Mouse (Mus musculus) neural tube, embryonic 15.5 days (tissue): ENCODE data around the gene Rabgap1l. TPM values are rescaled to one million over a fixed set of nuclear protein-coding genes. Genes with fewer than 3 reads are reported as not detected.
A peak's percentile ranks its signal among the peaks of the same experiment; 100 is the strongest.

Source experiments
- ATAC-seq: fragments of 200-750 bp; cut with Nextera tagmentation; 2 replicates; pipeline ENCODE4 v1.8.0; 2017; ENCODE audit warnings: mild to moderate bottlenecking, moderate TSS enrichment, moderate library complexity; ENCODE audit not compliant: low FRiP score
- H3K27ac ChIP-seq: fragments of 300-500 bp; sonication (generic); replicated peaks from 2 replicates; pipeline ENCODE4 v1.5.1; 2015; ENCODE audit warnings: mild to moderate bottlenecking, inconsistent platforms
- H3K27me3 ChIP-seq: fragments of 300-500 bp; sonication (generic); replicated peaks from 2 replicates; pipeline ENCODE4 v1.6.1; 2015; ENCODE audit warnings: inconsistent platforms
- H3K36me3 ChIP-seq: fragments of 300-500 bp; sonication (generic); 2 replicates; pipeline ENCODE4 v1.6.1; 2015; ENCODE audit warnings: inconsistent platforms
- H3K4me1 ChIP-seq: fragments of 300-500 bp; sonication (generic); 2 replicates; pipeline ENCODE4 v1.6.1; 2015; ENCODE audit warnings: inconsistent platforms
- H3K4me2 ChIP-seq: fragments of 300-500 bp; sonication (generic); 2 replicates; pipeline ENCODE4 v1.6.1; 2015; ENCODE audit warnings: inconsistent platforms, mild to moderate bottlenecking, moderate library complexity
- H3K4me3 ChIP-seq: fragments of 300-500 bp; sonication (generic); replicated peaks from 2 replicates; pipeline ENCODE4 v1.5.1; 2015; ENCODE audit warnings: mild to moderate bottlenecking, inconsistent platforms
- H3K9ac ChIP-seq: fragments of 300-500 bp; sonication (generic); replicated peaks from 2 replicates; pipeline ENCODE4 v1.6.1; 2015; ENCODE audit warnings: mild to moderate bottlenecking, inconsistent platforms
- H3K9me3 ChIP-seq: fragments of 300-500 bp; sonication (generic); replicated peaks from 2 replicates; pipeline ENCODE4 v1.6.1; 2016; ENCODE audit warnings: inconsistent platforms
- WGBS: fragments of 180-500 bp; shearing (Covaris S2); methylation state at CpG from one replicate; pipeline ENCODE4 v1.1.7; 2015; ENCODE audit warnings: mixed read lengths; 5-methylcytosine and 5-hydroxymethylcytosine counted together
- polyA plus RNA-seq: library from polyadenylated mRNA; unstranded; fragments of >200 nt; fragmentation: Nextera tagmentation; extraction: Ambion mirVana; gene quantifications from 2 replicates; pipeline ENCODE4 v1.2.1, GENCODE M21; 2015

Gene Rabgap1l
- polyA plus RNA-seq, 1 experiment from 2014 or later = 31.3 TPM

DNA sequence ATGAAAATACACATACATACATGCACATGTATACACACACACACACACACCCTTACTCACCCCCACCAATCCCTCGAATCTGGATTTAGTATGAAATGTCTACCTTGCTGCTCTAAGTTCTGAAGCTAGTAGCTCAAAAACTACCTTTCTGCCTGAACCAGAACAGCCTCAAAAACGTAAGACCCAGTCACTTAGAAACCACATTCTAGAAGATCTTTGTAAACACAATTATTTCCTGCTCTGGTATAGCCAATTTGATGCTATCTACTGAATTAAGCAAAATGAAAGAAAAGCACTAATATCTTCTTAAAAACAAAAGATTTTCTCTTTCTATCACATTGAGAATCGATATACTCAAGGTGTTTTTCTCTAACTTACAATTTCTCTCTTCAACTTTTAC, 6.4 kb downstream of the Rabgap1l start:
- peaks cover 3% of the 10 kb centered on the region for H3K4me1 ChIP-seq
- 90% methylated on average over 3 of the region's 3 CpGs for WGBS
- H3K4me3 ChIP-seq = no peak overlapping the region
- no peak overlapping the region for H3K4me2 ChIP-seq
- no peak for ATAC-seq
- no peaks in the 10 kb centered on the region for H3K36me3 ChIP-seq
- H3K9ac ChIP-seq = no peak overlapping the region
- no peaks in the 10 kb centered on the region for H3K27me3 ChIP-seq
- H3K9me3 ChIP-seq = no peaks in the 10 kb centered on the region
- no peak overlapping the region for H3K27ac ChIP-seq

DNA sequence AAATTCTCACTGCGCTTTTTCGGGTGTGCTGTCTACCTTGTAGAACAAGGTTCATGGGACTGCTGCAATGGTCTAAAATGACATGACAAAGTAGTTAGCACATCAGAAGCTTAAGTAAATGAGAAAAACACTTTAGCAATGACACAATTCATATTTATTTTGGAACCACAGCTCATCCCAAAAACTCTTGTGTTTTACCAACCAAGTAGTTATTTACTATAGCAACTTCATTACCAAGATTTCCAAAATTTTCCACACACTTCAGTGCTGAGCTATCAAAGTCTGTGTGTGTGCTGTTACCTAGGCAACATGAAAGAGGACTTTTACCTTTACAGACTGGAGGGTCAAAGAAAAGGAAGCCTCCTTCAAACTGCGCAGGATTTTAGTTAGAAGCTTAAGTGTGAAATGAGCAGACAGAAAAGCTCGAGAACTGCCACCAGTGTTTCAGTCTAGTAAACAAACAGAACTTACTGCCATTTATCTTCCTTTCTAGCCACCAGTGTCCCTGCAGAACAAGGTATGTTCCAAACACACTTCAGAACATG, 7.3 kb downstream of the Rabgap1l start:
- Histone ChIP-seq H3K27ac (no peak overlapping the region), H3K9me3 (no peaks in the 10 kb centered on the region), H3K4me1 (no peaks in the 10 kb centered on the region), H3K27me3 (no peaks in the 10 kb centered on the region), H3K4me2 (no peak overlapping the region), H3K4me3 (no peak overlapping the region), H3K36me3 (no peaks in the 10 kb centered on the region), H3K9ac (no peak overlapping the region)
- 71% methylated on average over 4 of the region's 4 CpGs for WGBS
- no peak for ATAC-seq

DNA sequence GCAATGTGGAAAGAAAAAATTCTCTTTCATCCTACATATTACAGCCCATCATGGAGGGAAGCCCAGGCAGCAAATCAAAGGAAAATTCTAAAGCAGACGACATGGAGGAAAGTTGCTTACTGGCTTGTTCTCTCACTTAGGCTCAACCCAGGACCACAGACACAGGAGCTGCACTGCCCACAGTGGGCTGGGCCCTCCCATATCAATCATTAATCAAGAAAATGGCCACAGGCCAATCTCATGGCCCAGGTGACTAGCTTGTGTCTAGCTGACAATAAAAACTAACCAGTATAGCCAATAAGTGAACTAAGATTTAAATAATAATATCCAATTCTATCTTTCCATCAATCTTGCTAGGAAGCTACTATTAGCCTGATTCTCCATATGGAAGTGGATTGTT, 8.9 kb downstream of the Rabgap1l start:
- H3K27me3 ChIP-seq = no peaks in the 10 kb centered on the region
- no peak overlapping the region for H3K4me3 ChIP-seq
- whole genome bisulfite sequencing = 88% methylated on average over 1 of the region's 1 CpGs
- H3K36me3 ChIP-seq = no peaks in the 10 kb centered on the region
- H3K27ac ChIP-seq = no peak overlapping the region
- no peak for ATAC-seq
- no peaks in the 10 kb centered on the region for H3K9me3 ChIP-seq
- H3K9ac ChIP-seq = no peak overlapping the region
- no peaks in the 10 kb centered on the region for H3K4me1 ChIP-seq
- H3K4me2 ChIP-seq = no peak overlapping the region

DNA sequence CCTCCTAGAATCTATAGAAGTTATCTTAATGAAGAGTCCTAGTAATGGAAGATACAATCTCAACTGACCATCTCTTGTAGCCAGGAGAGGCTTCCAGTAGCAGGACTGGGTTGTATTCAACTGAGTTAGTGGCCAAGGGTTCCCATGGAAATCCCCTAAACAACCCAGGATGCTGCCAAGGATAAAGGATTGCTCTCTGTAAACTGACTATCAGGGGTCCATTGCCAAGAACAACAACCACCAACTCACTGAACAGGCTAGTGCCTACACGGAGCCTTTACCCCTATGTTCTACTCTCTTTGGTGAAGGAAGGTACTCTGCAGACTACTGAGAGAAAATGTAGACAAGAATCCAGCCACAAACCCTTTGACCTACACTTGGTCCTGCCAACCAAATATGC, 18.8 kb downstream of the Rabgap1l start:
- no peak for ATAC-seq
- no peak overlapping the region for H3K9ac ChIP-seq

GRCm38 (mm10) chr1:160765565-160765964, 27.4 kb downstream of the Rabgap1l start:
- WGBS = 86% methylated on average over 2 of the region's 2 CpGs
- Histone ChIP-seq H3K27me3 (no peaks in the 10 kb centered on the region), H3K27ac (no peak overlapping the region), H3K4me3 (no peak overlapping the region), H3K4me1 (no peaks in the 10 kb centered on the region), H3K9ac (no peak overlapping the region), H3K4me2 (no peak overlapping the region), H3K9me3 (no peaks in the 10 kb centered on the region), H3K36me3 (no peaks in the 10 kb centered on the region)
- no peak for ATAC-seq

More for the DNA sequence above, 18.8 kb downstream of the Rabgap1l start:
- Histone ChIP-seq H3K4me3 (no peak overlapping the region), H3K27ac (no peak overlapping the region), H3K4me1 (no peaks in the 10 kb centered on the region), H3K27me3 (no peaks in the 10 kb centered on the region), H3K9me3 (no peaks in the 10 kb centered on the region), H3K4me2 (no peak overlapping the region), H3K36me3 (no peaks in the 10 kb centered on the region)
- WGBS = 71% methylated on average over 1 of the region's 1 CpGs

GRCm38 (mm10) chr1:160758243-160758642, 34.8 kb downstream of the Rabgap1l start:
- no peak overlapping the region for H3K4me3 ChIP-seq
- H3K36me3 ChIP-seq = no peaks in the 10 kb centered on the region
- H3K9me3 ChIP-seq = no peaks in the 10 kb centered on the region
- no peak overlapping the region for H3K9ac ChIP-seq
- H3K4me2 ChIP-seq = no peak overlapping the region
- no peaks in the 10 kb centered on the region for H3K27me3 ChIP-seq
- H3K4me1 ChIP-seq = no peaks in the 10 kb centered on the region
- WGBS = 23% methylated on average over 3 of the region's 3 CpGs
- ATAC-seq = no peak
- H3K27ac ChIP-seq = no peak overlapping the region

GRCm38 (mm10) chr1:160755359-160755758, 37.7 kb downstream of the Rabgap1l start:
- no peak overlapping the region for H3K27ac ChIP-seq
- no peak overlapping the region for H3K4me3 ChIP-seq
- no peaks in the 10 kb centered on the region for H3K4me1 ChIP-seq
- no peak overlapping the region for H3K9ac ChIP-seq
- no peak for ATAC-seq
- no peak overlapping the region for H3K4me2 ChIP-seq
- H3K9me3 ChIP-seq = no peaks in the 10 kb centered on the region
- no peaks in the 10 kb centered on the region for H3K27me3 ChIP-seq
- H3K36me3 ChIP-seq = no peaks in the 10 kb centered on the region

- H3K4me1 ChIP-seq = no peaks in the 10 kb centered on the region
- no peak for ATAC-seq
Measured at GRCm38 (mm10) chr1:160750629-160751028, 42.4 kb downstream of the Rabgap1l start.

GRCm38 (mm10) chr1:160746786-160747185, 46.2 kb downstream of the Rabgap1l start:
- Histone ChIP-seq H3K4me2 (peak overlapping the region; percentile 3; the same call in 1 of the 2 replicates), H3K27me3 (no peaks in the 10 kb centered on the region), H3K27ac (no peak overlapping the region), H3K36me3 (no peaks in the 10 kb centered on the region), H3K9ac (no peak overlapping the region), H3K4me1 (no peaks in the 10 kb centered on the region), H3K9me3 (no peaks in the 10 kb centered on the region), H3K4me3 (no peak overlapping the region)
- 38% methylated on average over 7 of the region's 7 CpGs for WGBS
- no peak for ATAC-seq

More at GRCm38 (mm10) chr1:160750629-160751028, 42.4 kb downstream of the Rabgap1l start:
- Histone ChIP-seq H3K9me3 (no peaks in the 10 kb centered on the region), H3K4me3 (no peak overlapping the region), H3K36me3 (no peaks in the 10 kb centered on the region), H3K27me3 (no peaks in the 10 kb centered on the region), H3K4me2 (no peak overlapping the region), H3K27ac (no peak overlapping the region), H3K9ac (no peak overlapping the region)
- 88% methylated on average over 2 of the region's 2 CpGs for WGBS

GRCm38 (mm10) chr1:160745238-160745930, 47.6 kb downstream of the Rabgap1l start:
- Histone ChIP-seq H3K36me3 (no peaks in the 10 kb centered on the region), H3K9ac (no peak overlapping the region), H3K4me1 (no peaks in the 10 kb centered on the region), H3K27me3 (no peaks in the 10 kb centered on the region), H3K27ac (no peak overlapping the region), H3K9me3 (no peaks in the 10 kb centered on the region), H3K4me2 (no peak overlapping the region), H3K4me3 (no peak overlapping the region)
- no peak for ATAC-seq
- WGBS = 85% methylated on average over 7 of the region's 7 CpGs

- 46% methylated on average over 3 of the region's 3 CpGs for WGBS
- H3K4me1 ChIP-seq = no peaks in the 10 kb centered on the region
- no peaks in the 10 kb centered on the region for H3K9me3 ChIP-seq
- no peaks in the 10 kb centered on the region for H3K27me3 ChIP-seq
- no peak overlapping the region for H3K9ac ChIP-seq
- no peak overlapping the region for H3K4me3 ChIP-seq
- H3K27ac ChIP-seq = no peak overlapping the region
- H3K4me2 ChIP-seq = no peak overlapping the region
- ATAC-seq = no peak
- H3K36me3 ChIP-seq = no peaks in the 10 kb centered on the region
Measured at GRCm38 (mm10) chr1:160744009-160744408, 49.0 kb downstream of the Rabgap1l start.

- H3K36me3 ChIP-seq = no peaks in the 10 kb centered on the region
- no peaks in the 10 kb centered on the region for H3K27me3 ChIP-seq
- H3K4me1 ChIP-seq = no peaks in the 10 kb centered on the region
- no peak overlapping the region for H3K4me3 ChIP-seq
- H3K9me3 ChIP-seq = no peaks in the 10 kb centered on the region
- WGBS = 1% methylated on average over 2 of the region's 2 CpGs
- ATAC-seq = no peak
- no peak overlapping the region for H3K4me2 ChIP-seq
- no peak overlapping the region for H3K9ac ChIP-seq
- no peak overlapping the region for H3K27ac ChIP-seq
Measured at GRCm38 (mm10) chr1:160743229-160743628, 49.8 kb downstream of the Rabgap1l start.
